Mouse (Mus musculus) thymus, adult 18-20 months (tissue): ENCODE results near the gene Amz1.

Experiments
- DNase-seq, 2 experiments: peaks; one replicate each; pipeline ENCODE4 v3.0.0; 2022; ENCODE audit warnings: mixed read lengths in 2 of 2

Amz1 gene

GRCm38 (mm10) chr5:140806939-140807338 lies 83.0 kb downstream of the Amz1 start:
- DNase-seq: no peak
